Mouse (Mus musculus) heart, embryonic 12.5 days (tissue): ENCODE data around the gene Ifitm3. TPM values are rescaled to one million over a fixed set of nuclear protein-coding genes. Genes with fewer than 3 reads are reported as not detected.

Source experiments
- polyA plus RNA-seq: library from polyadenylated mRNA; unstranded; fragments of >200 nt; fragmentation: Nextera tagmentation; extraction: Ambion mirVana; gene quantifications from 2 replicates; pipeline ENCODE4 v1.2.1, GENCODE M21; 2016

The Ifitm3 gene
- polyA plus RNA-seq, 1 experiment from 2014 or later: 41.8 TPM

Other genes starting within 250 kb of the Ifitm3 start
- gene Cyp2e1, start 247.0 kb downstream of the Ifitm3 start, polyA plus RNA-seq: not detected in 2 replicates
- gene Syce1, start 222.9 kb downstream of the Ifitm3 start, polyA plus RNA-seq: 0.13 and 0.31 TPM in 2 replicates
- 0.95 and 0.96 TPM in 2 replicates for gene Zfp941, start 188.6 kb downstream of the Ifitm3 start, polyA plus RNA-seq
- gene Urah, start 175.8 kb downstream of the Ifitm3 start, polyA plus RNA-seq: 0.55 TPM in 1 of 2 replicates, not detected in the other
- not detected in 2 replicates for gene Scgb1c1, start 165.2 kb downstream of the Ifitm3 start, polyA plus RNA-seq
- not detected in 2 replicates for gene Odf3, start 163.0 kb downstream of the Ifitm3 start, polyA plus RNA-seq
- not detected in 2 replicates for gene Gm45785, start 154.4 kb downstream of the Ifitm3 start, polyA plus RNA-seq
- 42.7 and 48.0 TPM in 2 replicates for gene Ric8a, start 153.8 kb downstream of the Ifitm3 start, polyA plus RNA-seq
- gene Bet1l, start 153.2 kb downstream of the Ifitm3 start, polyA plus RNA-seq: 27.7 and 29.3 TPM in 2 replicates
- gene Psmd13, start 128.8 kb downstream of the Ifitm3 start, polyA plus RNA-seq: 187 and 188 TPM in 2 replicates
- gene Sirt3, start 128.5 kb downstream of the Ifitm3 start, polyA plus RNA-seq: 40.9 and 41.6 TPM in 2 replicates
- 93.0 and 102 TPM in 2 replicates for gene Cox8b, start 110.3 kb downstream of the Ifitm3 start, polyA plus RNA-seq
- 0.23 TPM in 1 of 2 replicates, not detected in the other for gene Nlrp6, start 89.9 kb downstream of the Ifitm3 start, polyA plus RNA-seq
- 13.7 and 13.9 TPM in 2 replicates for gene Pgghg, start 69.4 kb downstream of the Ifitm3 start, polyA plus RNA-seq
- 1.8 and 2.0 TPM in 2 replicates for gene Ifitm5, start 60.5 kb downstream of the Ifitm3 start, polyA plus RNA-seq
- gene Gm45717, start 54.8 kb downstream of the Ifitm3 start, polyA plus RNA-seq: not detected in 2 replicates
- 442 and 446 TPM in 2 replicates for gene Ifitm2, start 54.8 kb downstream of the Ifitm3 start, polyA plus RNA-seq
- 3.0 and 3.1 TPM in 2 replicates for gene Ifitm1, start 43.5 kb downstream of the Ifitm3 start, polyA plus RNA-seq
- gene Ifitm6, start 7.2 kb upstream of the Ifitm3 start, polyA plus RNA-seq: not detected in 2 replicates
- gene Gm17387, start 18.4 kb upstream of the Ifitm3 start, polyA plus RNA-seq: not detected in 2 replicates
- gene B4galnt4, start 50.3 kb upstream of the Ifitm3 start, polyA plus RNA-seq: 2.0 and 2.5 TPM in 2 replicates
- 0.41 and 0.50 TPM in 2 replicates for gene Pkp3, start 67.4 kb upstream of the Ifitm3 start, polyA plus RNA-seq
- gene Sigirr, start 89.8 kb upstream of the Ifitm3 start, polyA plus RNA-seq: 2.2 and 2.9 TPM in 2 replicates
- 0.09 and 0.30 TPM in 2 replicates for gene Ano9, start 107.0 kb upstream of the Ifitm3 start, polyA plus RNA-seq
- gene Ptdss2, start 111.6 kb upstream of the Ifitm3 start, polyA plus RNA-seq: 58.0 and 65.9 TPM in 2 replicates
- 82.4 and 88.2 TPM in 2 replicates for gene Rnh1, start 162.1 kb upstream of the Ifitm3 start, polyA plus RNA-seq
- gene Hras, start 183.2 kb upstream of the Ifitm3 start, polyA plus RNA-seq: 74.1 and 78.2 TPM in 2 replicates
- 2.5 and 3.5 TPM in 2 replicates for gene Lrrc56, start 183.4 kb upstream of the Ifitm3 start, polyA plus RNA-seq
- 1.3 and 1.4 TPM in 2 replicates for gene Lmntd2, start 203.3 kb upstream of the Ifitm3 start, polyA plus RNA-seq
- gene Rassf7, start 205.1 kb upstream of the Ifitm3 start, polyA plus RNA-seq: 12.9 and 16.2 TPM in 2 replicates
- 56.4 and 59.3 TPM in 2 replicates for gene Phrf1, start 218.0 kb upstream of the Ifitm3 start, polyA plus RNA-seq